Mouse (Mus musculus) adrenal gland, postnatal 14 days (tissue): ENCODE measurements around the gene Dstyk. TPM values are rescaled to one million over a fixed set of nuclear protein-coding genes. Genes with fewer than 3 reads are reported as not detected.

Experiments used
- DNase-seq: peaks from one replicate; pipeline ENCODE4 v3.0.0; 2021; ENCODE audit warnings: mixed read lengths
- total RNA-seq: library from RNA; stranded (reverse); gene quantifications from 2 replicates; pipeline ENCODE4 v1.2.3, GENCODE M21; 2021

Dstyk gene
- total RNA-seq, 1 experiment from 2014 or later: 20.1 TPM

- DNase-seq: no peak
Measured at GRCm38 (mm10) chr1:132512106-132512505, 94.8 kb downstream of the Dstyk start.

- DNase-seq: no peak
Measured at GRCm38 (mm10) chr1:132515339-132515738, 98.0 kb downstream of the Dstyk start.

Other genes with a start within 250 kb of the Dstyk start
- not detected in 2 replicates for gene Lemd1, start 226.1 kb upstream of the Dstyk start, total RNA-seq
- gene AC124108.1, start 226.1 kb upstream of the Dstyk start, total RNA-seq: 0.11 and 0.15 TPM in 2 replicates
- not detected in 2 replicates for gene Gm10188, start 187.8 kb upstream of the Dstyk start, total RNA-seq
- 64.1 and 71.4 TPM in 2 replicates for gene Klhdc8a, start 118.9 kb upstream of the Dstyk start, total RNA-seq
- gene Nuak2, start 101.4 kb upstream of the Dstyk start, total RNA-seq: 3.7 and 5.6 TPM in 2 replicates
- gene Tmcc2, start 26.3 kb upstream of the Dstyk start, total RNA-seq: 12.1 and 26.9 TPM in 2 replicates
- gene Rbbp5, start 59.8 kb downstream of the Dstyk start, total RNA-seq: 31.6 and 33.2 TPM in 2 replicates
- gene Tmem81, start 88.7 kb downstream of the Dstyk start, total RNA-seq: 2.3 and 4.2 TPM in 2 replicates
- 0.07 and 0.94 TPM in 2 replicates for gene Cntn2, start 125.7 kb downstream of the Dstyk start, total RNA-seq